ENCODE assay signal across 12 mouse cellular contexts in genomic region chr3:98313294-98314155, GRCm38 (mm10). TPM values are rescaled to one million over a fixed set of nuclear protein-coding genes. Genes with fewer than 3 reads are reported as not detected.
A peak's percentile ranks its signal among the peaks of the same experiment; 100 is the strongest.
DNase-seq lines count a peak whose midpoint lies in the region; ATAC-seq lines count a peak whose summit lies in the region.
"Had no signal": no experiment of that assay in that cellular context is flagged by ENCODE, and none has a peak within 500 bp of the region (broad histone marks: within the 10 kb centered on the region; RNA-seq: fewer than 3 reads in every experiment).

No protein-coding gene starts in this region.

- DNase-seq in heart, adult 18-20 months, result no peak
- DNase-seq in neural tube, embryonic 10.5 days (ENCODE audit: extremely low spot score, low spot score), result no peak
- DNase-seq in ovary, postnatal 14 days (ENCODE audit: low spot score), result no peak
- DNase-seq in right cerebral cortex, postnatal 10 days (ENCODE audit: low spot score in 2 of 2), result no peak
- no peak for DNase-seq in heart, postnatal 10 days

- no peaks in the 10 kb centered on the region for H3K9me3 ChIP-seq in heart, embryonic 14.5 days (ENCODE audit: control insufficient read depth, low read length)
- no peaks in the 10 kb centered on the region for H3K9me3 ChIP-seq in neural tube, embryonic 12.5 days
- no peaks in the 10 kb centered on the region for H3K9me3 ChIP-seq in liver, embryonic 16.5 days (replicated peaks; ENCODE audit: control insufficient read depth, low read length)
- H3K9me3 ChIP-seq: stomach, embryonic 15.5 days had no signal

- no peak overlapping the region for H3K27ac ChIP-seq in heart, embryonic 14.5 days (replicated peaks in 1 of 2; ENCODE audit: control insufficient read depth in 1 of 2, insufficient read depth in 1 of 2, low read depth in 2 of 2, low read length in 2 of 2)
- H3K27ac ChIP-seq in neural tube, embryonic 12.5 days, result no peak overlapping the region
- H3K27ac ChIP-seq in liver, embryonic 16.5 days (ENCODE audit: low read length), result no peak overlapping the region
- H3K27ac ChIP-seq: macrophage; stomach, embryonic 15.5 days had no signal

- no peak overlapping the region for H3K9ac ChIP-seq in heart, embryonic 14.5 days (ENCODE audit: low read length)
- no peak overlapping the region for H3K9ac ChIP-seq in neural tube, embryonic 12.5 days
- H3K9ac ChIP-seq in liver, embryonic 16.5 days (ENCODE audit: low read depth, low read length), result no peak overlapping the region
- H3K9ac ChIP-seq: stomach, embryonic 15.5 days had no signal

- H3K4me1 ChIP-seq in heart, embryonic 14.5 days (ENCODE audit: control insufficient read depth in 2 of 2, insufficient read depth in 2 of 2, low read length in 2 of 2), result peaks cover 0 to 3% of the 10 kb centered on the region in 2 experiments; a peak in 1 of 4 replicates
- H3K4me1 ChIP-seq in neural tube, embryonic 12.5 days, result no peaks in the 10 kb centered on the region; the same call in 1 of the 2 replicates
- no peaks in the 10 kb centered on the region for H3K4me1 ChIP-seq in liver, embryonic 16.5 days (ENCODE audit: control insufficient read depth, low read depth, low read length)
- H3K4me1 ChIP-seq: stomach, embryonic 15.5 days had no signal

- H3K36me3 ChIP-seq in heart, embryonic 14.5 days (ENCODE audit: control insufficient read depth, insufficient read depth, low read length), result peaks cover 10% of the 10 kb centered on the region; the same call in 1 of the 2 replicates
- H3K36me3 ChIP-seq in neural tube, embryonic 12.5 days, result no peaks in the 10 kb centered on the region; the same call in 1 of the 2 replicates
- H3K36me3 ChIP-seq in liver, embryonic 16.5 days (ENCODE audit: control insufficient read depth, insufficient read depth), result no peaks in the 10 kb centered on the region

- WGBS in heart, embryonic 14.5 days, result 76% methylated on average over 9 of the region's 9 CpGs
- WGBS in neural tube, embryonic 12.5 days, result 87% methylated on average over 9 of the region's 9 CpGs
- WGBS in liver, embryonic 16.5 days (ENCODE audit: insufficient replicate concordance), result 69% methylated on average over 9 of the region's 9 CpGs

- H3K27me3 ChIP-seq in heart, embryonic 14.5 days (ENCODE audit: control insufficient read depth, insufficient read depth, low read length), result no peaks in the 10 kb centered on the region
- no peaks in the 10 kb centered on the region for H3K27me3 ChIP-seq in neural tube, embryonic 12.5 days (replicated peaks)
- no peaks in the 10 kb centered on the region for H3K27me3 ChIP-seq in liver, embryonic 16.5 days (ENCODE audit: control insufficient read depth, insufficient read depth, low read depth, low read length)
- H3K27me3 ChIP-seq: Patski; stomach, embryonic 15.5 days had no signal

- no peak overlapping the region for H3K4me3 ChIP-seq in heart, embryonic 14.5 days (ENCODE audit: control insufficient read depth in 1 of 2, insufficient read depth in 1 of 2, low read depth in 1 of 2, low read length in 2 of 2)
- no peak overlapping the region for H3K4me3 ChIP-seq in neural tube, embryonic 12.5 days
- no peak overlapping the region for H3K4me3 ChIP-seq in liver, embryonic 16.5 days (ENCODE audit: low read depth, low read length)
- H3K4me3 ChIP-seq: stomach, embryonic 15.5 days had no signal

- peak; percentile 15; the same call in 1 of the 2 replicates for ATAC-seq in heart, embryonic 14.5 days (ENCODE audit: insufficient number of reproducible peaks, insufficient read depth, low FRiP score, low read depth)
- ATAC-seq in neural tube, embryonic 12.5 days (ENCODE audit: low FRiP score, low read depth), result peak; percentile 23
- peak; percentile 14; the same call in 1 of the 2 replicates for ATAC-seq in liver, embryonic 16.5 days (ENCODE audit: low read depth)
- ATAC-seq: Patski had no signal

- no peak overlapping the region for H3K4me2 ChIP-seq in heart, embryonic 14.5 days (ENCODE audit: low read length)
- H3K4me2 ChIP-seq in neural tube, embryonic 12.5 days (replicated peaks), result no peak overlapping the region
- H3K4me2 ChIP-seq in liver, embryonic 16.5 days (ENCODE audit: low read depth, low read length), result no peak overlapping the region
- H3K4me2 ChIP-seq: stomach, embryonic 15.5 days had no signal

- intact Hi-C loops in heart, postnatal 10 days (cut with DNase I), result loop anchor here (5.0 kb wide), 3 partner anchors 86 to 386 kb away; no protein-coding TSS in a partner anchor

RNA-seq across cellular contexts. Expression of gene Phgdh, which starts 26.3 kb away (rescaled TPM):
- polyA plus RNA-seq in heart, embryonic 14.5 days (2014; fragmentation: Nextera tagmentation; extraction: Ambion mirVana), result 74.7 and 88.4 TPM in 2 replicates
- 1 to 10 TPM; 2.5 to 2.8 TPM for total RNA-seq in heart, adult 18-20 months (2021)
- 206 and 215 TPM in 2 replicates for polyA plus RNA-seq in neural tube, embryonic 12.5 days (2016; fragmentation: Nextera tagmentation; extraction: Ambion mirVana)
- 179 and 193 TPM in 2 replicates for polyA plus RNA-seq in liver, embryonic 16.5 days (2015; fragmentation: Nextera tagmentation; extraction: Ambion mirVana)
- total RNA-seq in heart, postnatal 10 days (2021), result 1 to 10 TPM; 5.9 to 7.4 TPM

RNA-seq across cellular contexts. Expression of gene Hmgcs2, which starts 33.3 kb away (rescaled TPM):
- 12.4 and 14.0 TPM in 2 replicates for polyA plus RNA-seq in heart, embryonic 14.5 days (2014; fragmentation: Nextera tagmentation; extraction: Ambion mirVana)
- 10 to 100 TPM in 1 of 2 experiments, 1 to 10 TPM in 1; 8.5 to 16.1 TPM for total RNA-seq in heart, adult 18-20 months (2021)
- 2.3 and 3.2 TPM in 2 replicates for polyA plus RNA-seq in neural tube, embryonic 12.5 days (2016; fragmentation: Nextera tagmentation; extraction: Ambion mirVana)
- 293 and 366 TPM in 2 replicates for polyA plus RNA-seq in liver, embryonic 16.5 days (2015; fragmentation: Nextera tagmentation; extraction: Ambion mirVana)
- 100 to 1,000 TPM; 183 to 241 TPM for total RNA-seq in heart, postnatal 10 days (2021)
- polyA plus RNA-seq: CD4-positive, CD25-positive, alpha-beta regulatory T cell, adult 4 months; macrophage had no signal

Comparison
In these comparisons a context has a peak if more than half of its experiments do, and no peak if none do; other contexts are left out.
1. RNA of gene Hmgcs2, which starts 33.3 kb away (polyA plus RNA-seq): 293 to 366 TPM in liver, embryonic 16.5 days; 12.4 to 14.0 TPM in heart, embryonic 14.5 days and 2.3 to 3.2 TPM in neural tube, embryonic 12.5 days; every median in the first group is over 10 times any median in the second.
2. Peak in every context shown above with its lines, with median percentiles within 50 percentile points of each other: ATAC-seq.